17 mouse cellular contexts compared by ENCODE assay signal in the genomic region with DNA sequence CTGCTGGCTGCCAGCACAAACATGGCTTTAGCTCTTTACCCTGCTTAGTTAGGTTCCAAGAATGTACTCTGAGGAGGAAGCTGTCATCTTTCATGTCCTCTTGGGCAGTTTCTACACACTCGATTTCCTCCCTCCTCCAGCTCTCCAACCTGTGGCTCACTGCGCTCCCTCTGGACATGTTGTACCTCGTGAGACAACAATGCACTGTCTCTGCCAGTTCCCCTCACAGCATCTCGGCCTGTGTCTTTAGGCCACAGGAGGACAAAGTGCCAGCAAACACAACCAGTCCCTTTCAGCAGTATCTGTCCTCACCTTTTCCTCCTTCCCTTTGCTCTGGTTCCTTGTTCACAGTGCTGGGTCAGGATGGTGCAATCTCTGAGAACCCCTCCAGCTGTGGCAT. TPM values are rescaled to one million over a fixed set of nuclear protein-coding genes. Genes with fewer than 3 reads are reported as not detected.
A peak's percentile ranks its signal among the peaks of the same experiment; 100 is the strongest.
DNase-seq lines count a peak whose midpoint lies in the region; ATAC-seq and TF ChIP-seq lines count a peak whose summit lies in the region.
"Had no signal": no experiment of that assay in that cellular context is flagged by ENCODE, and none has a peak within 500 bp of the region (broad histone marks: within the 10 kb centered on the region; RNA-seq: fewer than 3 reads in every experiment).

No protein-coding gene starts in this region.

- H3K4me1 ChIP-seq in heart, embryonic 13.5 days, result peaks cover 38% of the 10 kb centered on the region
- no peaks in the 10 kb centered on the region for H3K4me1 ChIP-seq in brown adipose tissue, adult 24 weeks (ENCODE audit: control insufficient read depth, insufficient read depth, insufficient read length, low read length)
- H3K4me1 ChIP-seq in olfactory bulb, adult 2 months (ENCODE audit: control insufficient read depth, insufficient read depth, low read length), result no peaks in the 10 kb centered on the region
- H3K4me1 ChIP-seq: limb, embryonic 12.5 days; liver, embryonic 13.5 days had no signal

- peak overlapping the region; percentile 73; the same call in 1 of the 2 replicates for H3K27ac ChIP-seq in heart, embryonic 13.5 days (replicated peaks)
- H3K27ac ChIP-seq in layer of hippocampus, adult 2 months, result no peak overlapping the region; the same call in 1 of the 2 replicates
- H3K27ac ChIP-seq in brown adipose tissue, adult 24 weeks (replicated peaks; ENCODE audit: low read depth, low read length), result 0 out of 2 replicates have a peak overlapping the region, but pooled peaks have one; percentile 8
- peak overlapping the region; percentile 9; the same call in 1 of the 2 replicates for H3K27ac ChIP-seq in olfactory bulb, adult 2 months (ENCODE audit: insufficient read depth, low read depth, low read length)
- H3K27ac ChIP-seq: embryonic facial prominence, embryonic 13.5 days; limb, embryonic 12.5 days; liver, embryonic 13.5 days had no signal

- H3K27me3 ChIP-seq in heart, embryonic 13.5 days (replicated peaks), result no peaks in the 10 kb centered on the region
- H3K27me3 ChIP-seq: embryonic facial prominence, embryonic 13.5 days; limb, embryonic 12.5 days; liver, embryonic 13.5 days had no signal

- no peak overlapping the region for H3K4me2 ChIP-seq in heart, embryonic 13.5 days
- H3K4me2 ChIP-seq: embryonic facial prominence, embryonic 13.5 days; limb, embryonic 12.5 days; liver, embryonic 13.5 days had no signal

- 76% methylated on average over 4 of the region's 4 CpGs for WGBS in heart, embryonic 13.5 days
- 81% methylated on average over 4 of the region's 4 CpGs for WGBS in olfactory bulb, adult 2 months

- H3K9me3 ChIP-seq in heart, embryonic 13.5 days, result no peaks in the 10 kb centered on the region
- H3K9me3 ChIP-seq: embryonic facial prominence, embryonic 13.5 days; G1E; limb, embryonic 12.5 days; liver, embryonic 13.5 days had no signal

- TF ChIP-seq POLR2A in olfactory bulb, adult 2 months (IDR thresholded peaks at IDR 0.05; ENCODE audit: insufficient read depth, low read depth, low read length), result no peak

- peak; percentile 18; the same call in 1 of the 2 replicates for TF ChIP-seq CTCF in layer of hippocampus, adult 2 months (conservative IDR thresholded peaks at IDR 0.05)
- TF ChIP-seq CTCF in olfactory bulb, adult 2 months (IDR thresholded peaks at IDR 0.05; ENCODE audit: insufficient read depth, low read depth, low read length), result no peak

- no peak for ATAC-seq in heart, embryonic 13.5 days (ENCODE audit: extremely low read depth, insufficient number of reproducible peaks, low FRiP score, low TSS enrichment)
- ATAC-seq: forebrain, postnatal 0 days had no signal

- H3K4me3 ChIP-seq in heart, embryonic 13.5 days, result no peak overlapping the region
- H3K4me3 ChIP-seq in layer of hippocampus, adult 2 months, result no peak overlapping the region
- no peak overlapping the region for H3K4me3 ChIP-seq in brown adipose tissue, adult 24 weeks (ENCODE audit: insufficient read depth, low read depth, low read length)
- no peak overlapping the region for H3K4me3 ChIP-seq in olfactory bulb, adult 2 months (ENCODE audit: insufficient read depth, low read depth, low read length)
- H3K4me3 ChIP-seq: embryonic facial prominence, embryonic 13.5 days; limb, embryonic 12.5 days; liver, embryonic 13.5 days had no signal

- H3K9ac ChIP-seq in heart, embryonic 13.5 days, result no peak overlapping the region
- H3K9ac ChIP-seq: embryonic facial prominence, embryonic 13.5 days; forebrain, postnatal 0 days; limb, embryonic 12.5 days; liver, embryonic 13.5 days had no signal

- H3K36me3 ChIP-seq in heart, embryonic 13.5 days, result peaks cover 93% of the 10 kb centered on the region

- no peak for DNase-seq in heart, postnatal 4 days
- DNase-seq in layer of hippocampus, adult 2 months (ENCODE audit: low spot score in 2 of 2), result no peak
- DNase-seq in layer of hippocampus, postnatal 10 days (ENCODE audit: low spot score in 2 of 2), result no peak
- no peak for DNase-seq in adrenal gland, adult 18-20 months (ENCODE audit: low spot score in 2 of 2)
- DNase-seq: adrenal gland, postnatal 10 days; cerebellum, adult 2 months; forebrain, postnatal 0 days; kidney, postnatal 10 days; liver, embryonic 13.5 days; lung, postnatal 10 days; right cerebral cortex, adult 18-20 months had no signal

RNA-seq across cellular contexts. Expression of a gene that starts 59.9 kb away (rescaled TPM):
- polyA plus RNA-seq in heart, embryonic 13.5 days (2015; fragmentation: Nextera tagmentation; extraction: Ambion mirVana), result 89.0 and 97.0 TPM in 2 replicates
- total RNA-seq in heart, postnatal 4 days (2021), result 10 to 100 TPM; 93.1 to 98.7 TPM
- total RNA-seq in layer of hippocampus, adult 2 months (2021), result 10 to 100 TPM; 86.8 to 92.0 TPM
- 10 to 100 TPM; 81.6 to 91.7 TPM for total RNA-seq in layer of hippocampus, postnatal 10 days (2021)
- 32.8 and 33.3 TPM in 2 replicates for polyA plus RNA-seq in brown adipose tissue, adult 24 weeks (2012; ENCODE audit: insufficient read depth, insufficient read length, missing spikeins)
- polyA plus RNA-seq in olfactory bulb, adult 2 months (2012; ENCODE audit: insufficient read depth, insufficient read length, low replicate concordance, missing spikeins), result 114 and 188 TPM in 2 replicates
- total RNA-seq in adrenal gland, adult 18-20 months (2021), result 100 to 1,000 TPM; 116 to 173 TPM
